21 mouse cellular contexts compared by ENCODE assay signal in the genomic region with DNA sequence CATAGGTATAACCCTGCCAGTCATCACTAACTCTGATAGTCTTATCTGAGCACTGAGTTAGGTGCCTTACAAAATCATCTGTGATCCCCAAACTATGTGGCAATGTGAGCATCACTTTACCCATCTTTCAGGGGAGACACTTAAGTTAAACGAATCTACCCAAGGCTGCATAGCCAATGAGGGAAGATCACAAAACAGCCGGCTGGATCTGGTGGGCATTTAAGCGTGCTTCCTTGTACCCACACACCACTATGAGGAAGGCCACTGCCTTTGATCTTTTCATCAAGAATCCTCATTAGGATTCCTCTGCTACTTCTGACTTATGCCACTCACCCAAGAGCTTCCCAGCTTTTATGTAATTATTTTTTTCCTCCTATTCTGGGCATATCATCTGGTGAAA.
"Had no signal": no experiment of that assay in that cellular context is flagged by ENCODE, and none has a peak within 500 bp of the region (broad histone marks: within the 10 kb centered on the region; RNA-seq: fewer than 3 reads in every experiment).

No protein-coding gene starts in this region.

- H3K36me3 ChIP-seq: liver, embryonic 12.5 days; midbrain, embryonic 10.5 days; midbrain, embryonic 12.5 days; neural tube, embryonic 13.5 days; neural tube, embryonic 15.5 days; stomach, embryonic 15.5 days had no signal

- H3K4me3 ChIP-seq: liver, embryonic 12.5 days; midbrain, embryonic 10.5 days; midbrain, embryonic 12.5 days; myocyte; neural tube, embryonic 13.5 days; neural tube, embryonic 15.5 days; stomach, embryonic 15.5 days had no signal

- H3K27me3 ChIP-seq: liver, embryonic 12.5 days; midbrain, embryonic 12.5 days; neural tube, embryonic 13.5 days; neural tube, embryonic 15.5 days; stomach, embryonic 15.5 days had no signal

- H3K4me2 ChIP-seq: liver, embryonic 12.5 days; lung, embryonic 14.5 days; midbrain, embryonic 12.5 days; neural tube, embryonic 13.5 days; neural tube, embryonic 15.5 days; stomach, embryonic 15.5 days had no signal

- H3K4me1 ChIP-seq: liver, embryonic 12.5 days; midbrain, embryonic 10.5 days; midbrain, embryonic 12.5 days; neural tube, embryonic 13.5 days; neural tube, embryonic 15.5 days; stomach, embryonic 15.5 days had no signal

- H3K9me3 ChIP-seq: liver, embryonic 12.5 days; midbrain, embryonic 10.5 days; midbrain, embryonic 12.5 days; neural tube, embryonic 13.5 days; neural tube, embryonic 15.5 days; stomach, embryonic 15.5 days had no signal

- H3K9ac ChIP-seq: liver, embryonic 12.5 days; liver, embryonic 14.5 days; lung, embryonic 14.5 days; midbrain, embryonic 12.5 days; neural tube, embryonic 13.5 days; neural tube, embryonic 15.5 days; stomach, embryonic 15.5 days had no signal

- DNase-seq: lung, adult 18-20 months; lung, embryonic 14.5 days; lung, postnatal 14 days; lung, postnatal 36 days; midbrain, embryonic 14.5 days; right cerebral cortex, postnatal 25 days; right cerebral cortex, postnatal 4 days; thymus, adult 2 months; thymus, postnatal 25 days; thymus, postnatal 4 days had no signal

- ATAC-seq: liver, embryonic 12.5 days; midbrain, embryonic 16.5 days had no signal

- H3K27ac ChIP-seq: liver, embryonic 12.5 days; liver, embryonic 14.5 days; macrophage; midbrain, embryonic 10.5 days; midbrain, embryonic 12.5 days; neural tube, embryonic 13.5 days; neural tube, embryonic 15.5 days; stomach, embryonic 15.5 days; stomach, postnatal 0 days had no signal
